Mouse (Mus musculus) midbrain, embryonic 16.5 days (tissue): ENCODE measurements around the gene Atp5c1. TPM values are rescaled to one million over a fixed set of nuclear protein-coding genes. Genes with fewer than 3 reads are reported as not detected.
A peak's percentile ranks its signal among the peaks of the same experiment; 100 is the strongest.

ENCODE experiments used
- ATAC-seq: fragments of 200-750 bp; cut with Nextera tagmentation; 2 replicates; pipeline ENCODE4 v1.8.0; 2017; ENCODE audit warnings: moderate TSS enrichment
- H3K27ac ChIP-seq: fragments of 300-500 bp; sonication (generic); 2 replicates; pipeline ENCODE4 v1.5.1; 2014; ENCODE audit warnings: mild to moderate bottlenecking, low read length, mixed read lengths
- H3K27me3 ChIP-seq: fragments of 300-500 bp; sonication (generic); 2 replicates; pipeline ENCODE4 v1.6.1; 2014; ENCODE audit warnings: low read depth, low read length, mixed read lengths; ENCODE audit not compliant: control insufficient read depth, insufficient read depth
- H3K36me3 ChIP-seq: fragments of 300-500 bp; sonication (generic); 2 replicates; pipeline ENCODE4 v1.6.1; 2014; ENCODE audit warnings: mild to moderate bottlenecking, low read length, moderate library complexity, mixed read lengths; ENCODE audit not compliant: control insufficient read depth, insufficient read depth
- H3K4me1 ChIP-seq: fragments of 300-500 bp; sonication (generic); 2 replicates; pipeline ENCODE4 v1.6.1; 2014; ENCODE audit warnings: mild to moderate bottlenecking, low read length, mixed read lengths; ENCODE audit not compliant: control insufficient read depth, insufficient read depth
- H3K4me2 ChIP-seq: fragments of 300-500 bp; sonication (generic); 2 replicates; pipeline ENCODE4 v1.6.1; 2014; ENCODE audit warnings: mild to moderate bottlenecking, low read length, mixed read lengths
- H3K4me3 ChIP-seq: fragments of 300-500 bp; sonication (generic); 2 replicates; pipeline ENCODE4 v1.5.1; 2014; ENCODE audit warnings: low read depth, mild to moderate bottlenecking, low read length, moderate library complexity, mixed read lengths
- H3K9ac ChIP-seq: fragments of 300-500 bp; sonication (generic); 2 replicates; pipeline ENCODE4 v1.6.1; 2014; ENCODE audit warnings: low read depth, low read length, mixed read lengths
- H3K9me3 ChIP-seq: fragments of 300-500 bp; sonication (generic); replicated peaks from 2 replicates; pipeline ENCODE4 v1.6.1; 2014; ENCODE audit warnings: mild to moderate bottlenecking, low read length, mixed read lengths; ENCODE audit not compliant: control insufficient read depth, poor library complexity, severe bottlenecking
- WGBS: fragments of 180-500 bp; shearing (Covaris S2); extraction: QIAGEN DNeasy Blood & Tissue Kit; methylation state at CpG from one replicate; pipeline ENCODE4 v1.1.7; 2014; 5-methylcytosine and 5-hydroxymethylcytosine counted together
- polyA plus RNA-seq: library from polyadenylated mRNA; unstranded; fragments of >200 nt; fragmentation: Nextera tagmentation; extraction: Ambion mirVana; gene quantifications from 2 replicates; pipeline ENCODE4 v1.2.1, GENCODE M21; 2015

Gene Atp5c1
- polyA plus RNA-seq, 1 experiment from 2014 or later, result 572 TPM

DNA sequence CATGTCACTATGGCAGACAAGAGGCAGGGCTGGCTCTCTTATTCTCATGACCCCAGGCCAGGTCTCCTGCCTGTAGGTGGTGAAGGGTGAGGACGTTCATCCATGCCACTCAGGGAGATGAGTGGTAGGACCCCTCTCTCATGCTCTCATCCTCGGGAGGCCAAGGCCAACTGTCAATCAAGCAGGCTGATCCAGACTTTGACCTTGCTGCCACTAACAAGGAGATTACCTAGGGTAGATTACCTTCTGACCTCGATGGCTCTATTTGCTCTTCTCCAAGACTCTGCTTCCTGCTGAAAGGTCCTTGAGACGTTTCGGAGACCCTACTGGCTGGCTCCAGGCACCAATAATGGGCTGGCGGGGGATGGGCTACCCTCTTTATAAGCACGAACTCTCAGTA, 5.8 kb downstream of the Atp5c1 start:
- Histone ChIP-seq H3K9me3 (no peaks in the 10 kb centered on the region), H3K36me3 (0 out of 2 replicates have a peak, but pooled peaks cover 2% of the 10 kb centered on the region), H3K9ac (no peak overlapping the region), H3K4me1 (peaks cover 21% of the 10 kb centered on the region), H3K4me3 (no peak overlapping the region), H3K27me3 (no peaks in the 10 kb centered on the region), H3K4me2 (no peak overlapping the region), H3K27ac (no peak overlapping the region)
- WGBS, result 88% methylated on average over 7 of the region's 7 CpGs
- no peak for ATAC-seq

DNA sequence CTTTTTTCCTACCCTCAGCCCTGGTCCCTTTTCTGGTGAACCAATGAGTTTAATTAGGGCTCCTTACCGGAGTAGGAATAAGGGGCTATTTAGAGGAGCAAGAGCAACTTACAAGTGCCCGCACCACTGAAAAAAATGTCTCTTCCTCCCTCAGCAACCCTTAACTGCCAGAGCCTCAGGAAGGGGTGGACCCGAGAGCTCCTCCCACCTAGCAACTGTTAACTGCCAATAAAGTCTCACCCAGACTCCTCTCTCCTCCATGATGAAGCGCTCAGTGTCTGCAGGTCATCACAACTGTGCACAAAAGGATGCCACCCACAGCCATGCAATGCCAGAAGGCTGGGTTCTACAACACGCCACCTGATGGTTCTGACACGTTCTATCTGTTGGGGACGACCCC, 8.6 kb downstream of the Atp5c1 start:
- Histone ChIP-seq H3K9me3 (no peaks in the 10 kb centered on the region), H3K27ac (no peak overlapping the region), H3K4me1 (peaks cover 2% of the 10 kb centered on the region), H3K4me3 (no peak overlapping the region), H3K4me2 (no peak overlapping the region), H3K27me3 (no peaks in the 10 kb centered on the region), H3K36me3 (peaks cover 9% of the 10 kb centered on the region), H3K9ac (no peak overlapping the region)
- no peak for ATAC-seq
- 93% methylated on average over 7 of the region's 7 CpGs for WGBS

DNA sequence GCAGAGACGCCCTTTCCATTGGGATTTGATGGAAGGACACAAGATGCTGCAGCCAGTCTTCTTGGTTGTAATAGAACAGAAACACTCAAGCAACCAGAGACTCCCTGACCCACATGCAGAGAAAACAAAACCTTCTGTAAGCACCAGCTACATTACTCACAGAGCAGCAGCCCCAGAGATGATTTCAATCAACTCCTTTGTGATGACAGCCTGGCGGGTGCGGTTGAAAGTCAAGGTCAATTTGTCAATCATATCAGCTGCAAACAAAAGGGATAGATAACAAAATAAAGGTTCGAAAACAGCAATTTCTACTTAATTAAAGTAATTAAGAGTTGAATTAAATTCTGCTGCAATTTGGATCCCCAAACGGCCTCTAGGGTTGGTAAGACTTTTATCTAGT, 21.5 kb downstream of the Atp5c1 start:
- H3K27me3 ChIP-seq, result no peaks in the 10 kb centered on the region
- no peaks in the 10 kb centered on the region for H3K9me3 ChIP-seq
- H3K36me3 ChIP-seq, result peaks cover 37% of the 10 kb centered on the region
- no peak overlapping the region for H3K4me2 ChIP-seq
- no peak overlapping the region for H3K27ac ChIP-seq
- no peak overlapping the region for H3K9ac ChIP-seq
- no peak for ATAC-seq
- WGBS, result 86% methylated on average over 5 of the region's 5 CpGs
- no peaks in the 10 kb centered on the region for H3K4me1 ChIP-seq
- no peak overlapping the region for H3K4me3 ChIP-seq

DNA sequence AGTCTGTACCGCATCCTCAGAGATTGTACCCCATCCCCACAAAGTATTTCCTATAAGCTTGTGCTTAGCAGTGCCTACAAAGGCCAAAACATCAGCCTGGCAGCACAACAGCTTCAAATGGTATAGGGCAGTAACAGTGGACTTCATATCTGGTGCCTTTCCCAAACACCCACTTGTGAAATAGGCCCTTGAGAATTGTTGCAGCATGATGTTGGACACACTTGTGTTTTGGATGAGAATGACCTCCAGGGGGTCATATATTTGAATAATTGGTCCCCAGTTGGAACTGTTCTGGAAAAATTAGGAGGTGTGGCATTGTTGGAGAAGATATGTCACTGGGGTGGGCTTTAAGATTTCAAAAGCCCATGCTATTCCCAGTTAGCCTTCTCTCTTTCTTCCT, 28.3 kb downstream of the Atp5c1 start:
- Histone ChIP-seq H3K36me3 (peaks cover 20% of the 10 kb centered on the region), H3K4me1 (peaks cover 12% of the 10 kb centered on the region), H3K4me2 (no peak overlapping the region), H3K27me3 (no peaks in the 10 kb centered on the region), H3K4me3 (no peak overlapping the region), H3K9ac (no peak overlapping the region), H3K27ac (no peak overlapping the region), H3K9me3 (no peaks in the 10 kb centered on the region)
- WGBS, result 97% methylated on average over 1 of the region's 1 CpGs
- ATAC-seq, result no peak

GRCm38 (mm10) chr2:10050878-10051277, 29.4 kb downstream of the Atp5c1 start:
- ATAC-seq, result no peak
- H3K27me3 ChIP-seq, result no peaks in the 10 kb centered on the region
- peaks cover 16% of the 10 kb centered on the region for H3K4me1 ChIP-seq
- no peak overlapping the region for H3K27ac ChIP-seq
- WGBS, result 87% methylated on average over 3 of the region's 3 CpGs
- no peak overlapping the region for H3K4me3 ChIP-seq
- no peaks in the 10 kb centered on the region for H3K9me3 ChIP-seq
- peaks cover 15% of the 10 kb centered on the region for H3K36me3 ChIP-seq
- no peak overlapping the region for H3K4me2 ChIP-seq
- no peak overlapping the region for H3K9ac ChIP-seq

GRCm38 (mm10) chr2:10049456-10049855, 30.9 kb downstream of the Atp5c1 start:
- Histone ChIP-seq H3K27me3 (no peaks in the 10 kb centered on the region), H3K36me3 (peaks cover 7% of the 10 kb centered on the region), H3K27ac (no peak overlapping the region), H3K4me1 (peaks cover 16% of the 10 kb centered on the region), H3K4me2 (peak overlapping the region; percentile 69), H3K4me3 (peak overlapping the region; percentile 92), H3K9ac (0 out of 2 replicates have a peak overlapping the region, but pooled peaks have one; percentile 54), H3K9me3 (no peaks in the 10 kb centered on the region)
- ATAC-seq, result no peak
- 11% methylated on average over 10 of the region's 10 CpGs for WGBS

DNA sequence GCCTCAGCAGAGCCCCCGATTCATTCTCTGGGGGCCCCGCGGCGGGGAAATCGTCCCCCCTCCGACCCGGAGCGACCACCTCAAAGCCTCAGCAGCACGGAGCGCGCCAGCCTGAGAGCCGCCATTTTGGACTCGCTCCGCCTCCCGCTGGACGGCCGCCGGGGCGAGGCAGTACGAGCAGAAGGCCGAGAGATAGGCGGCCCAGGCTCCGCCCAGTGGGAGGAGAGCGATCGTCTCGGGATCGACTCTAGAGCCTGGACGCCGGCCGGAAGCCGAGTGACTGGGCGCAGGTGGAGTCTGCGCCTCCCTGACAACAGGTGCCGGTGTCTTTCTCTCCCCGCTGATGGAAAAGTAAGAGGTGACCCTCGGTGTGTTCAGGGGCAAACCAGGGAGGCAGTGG, 31.8 kb downstream of the Atp5c1 start, which contains the start of gene Taf3:
Gene Taf3 (minus strand): TSS at position 136 of the 400 bp plus-strand sequence.
- no peaks in the 10 kb centered on the region for H3K9me3 ChIP-seq
- H3K4me1 ChIP-seq, result peaks cover 16% of the 10 kb centered on the region
- under 1% methylated on average over 36 of the region's 36 CpGs for WGBS
- H3K36me3 ChIP-seq, result no peaks in the 10 kb centered on the region
- peak; percentile 96 for ATAC-seq
- peak within 1 kb of the TSS; percentile 86 for H3K4me2 ChIP-seq
- H3K4me3 ChIP-seq, result peak within 1 kb of the TSS; percentile 92
- no peaks in the 10 kb centered on the region for H3K27me3 ChIP-seq
- H3K27ac ChIP-seq, result peak within 1 kb of the TSS; percentile 75
- H3K9ac ChIP-seq, result peak within 1 kb of the TSS; percentile 81

- Histone ChIP-seq H3K9ac (peak overlapping the region; percentile 81), H3K4me3 (peak overlapping the region; percentile 92), H3K27ac (peak overlapping the region; percentile 75), H3K36me3 (no peaks in the 10 kb centered on the region), H3K9me3 (no peaks in the 10 kb centered on the region), H3K27me3 (no peaks in the 10 kb centered on the region), H3K4me2 (peak overlapping the region; percentile 86), H3K4me1 (peaks cover 16% of the 10 kb centered on the region)
- peak; percentile 85 for ATAC-seq
- WGBS, result under 1% methylated on average over 47 of the region's 47 CpGs
Measured at GRCm38 (mm10) chr2:10047758-10048436, 32.4 kb downstream of the Atp5c1 start.

DNA sequence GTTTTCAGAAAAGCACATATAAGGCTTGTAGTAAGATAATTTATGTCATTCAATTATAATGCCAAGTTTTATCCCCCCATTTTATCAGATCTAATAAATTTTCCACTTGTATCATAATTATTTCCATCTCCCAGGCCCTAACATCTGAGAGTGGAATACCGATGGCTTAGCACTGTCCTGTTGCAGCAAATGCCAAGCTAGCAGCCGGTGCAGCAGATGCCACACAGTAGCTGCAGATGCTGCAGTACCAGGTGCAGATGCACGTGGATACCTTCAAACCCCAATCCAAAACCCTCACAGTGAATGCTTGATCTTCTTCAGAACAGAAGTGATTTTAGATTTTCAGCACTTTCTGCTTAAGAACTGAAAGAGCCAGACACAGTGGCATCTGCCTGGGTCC, 45.3 kb downstream of the Atp5c1 start:
- WGBS, result 85% methylated on average over 3 of the region's 3 CpGs
- Histone ChIP-seq H3K27me3 (no peaks in the 10 kb centered on the region), H3K36me3 (peaks cover 5% of the 10 kb centered on the region; the same call in 1 of the 2 replicates), H3K4me2 (no peak overlapping the region), H3K27ac (no peak overlapping the region), H3K9ac (no peak overlapping the region), H3K4me3 (no peak overlapping the region), H3K9me3 (no peaks in the 10 kb centered on the region), H3K4me1 (no peaks in the 10 kb centered on the region)
- ATAC-seq, result no peak
